Mouse (Mus musculus): ENCODE measurements at regions not wholly inside any gene's neighbourhood (a gene's known extent, or its start where the extent isn't known, plus 50 kb on each side); places are given as distances from the start of the nearest gene placed in this dataset.

GRCm38 (mm10) chr1:186412296-186412695, 293.5 kb downstream of the Tgfb2 start:
- ATAC-seq (ENCODE audit: insufficient number of reproducible peaks, low FRiP score): no peak
- H3K36me3 ChIP-seq: no peaks in the 10 kb centered on the region
- WGBS: 76% methylated on average over 2 of the region's 2 CpGs
- no peak overlapping the region for H3K4me2 ChIP-seq
- H3K27ac ChIP-seq (ENCODE audit: poor library complexity, severe bottlenecking): no peak overlapping the region
- H3K27me3 ChIP-seq (replicated peaks): no peaks in the 10 kb centered on the region
- no peak overlapping the region for H3K4me3 ChIP-seq
- no peaks in the 10 kb centered on the region; the same call in 1 of the 2 replicates for H3K9me3 ChIP-seq (replicated peaks)
- H3K9ac ChIP-seq: no peak overlapping the region
- peaks cover 27% of the 10 kb centered on the region for H3K4me1 ChIP-seq (replicated peaks)

- no peaks in the 10 kb centered on the region; the same call in 1 of the 2 replicates for H3K9me3 ChIP-seq (replicated peaks)
- 0 out of 2 replicates have a peak overlapping the region, but pooled peaks have one; percentile 16 for H3K9ac ChIP-seq
- H3K4me1 ChIP-seq (replicated peaks): peaks cover 31% of the 10 kb centered on the region
- WGBS: 39% methylated on average over 10 of the region's 10 CpGs
- H3K4me2 ChIP-seq: peak overlapping the region; percentile 57
- peak overlapping the region; percentile 15; the same call in 1 of the 2 replicates for H3K4me3 ChIP-seq
- no peak for ATAC-seq (ENCODE audit: insufficient number of reproducible peaks, low FRiP score)
- no peaks in the 10 kb centered on the region for H3K36me3 ChIP-seq
- H3K27me3 ChIP-seq (replicated peaks): no peaks in the 10 kb centered on the region
- H3K27ac ChIP-seq (ENCODE audit: poor library complexity, severe bottlenecking): no peak overlapping the region
These were observed 291.9 kb upstream of the Lyplal1 start for GRCm38 (mm10) chr1:186408986-186409441.

GRCm38 (mm10) chr1:186407656-186408055, 290.5 kb upstream of the Lyplal1 start:
- H3K4me3 ChIP-seq: no peak overlapping the region
- WGBS: 42% methylated on average over 8 of the region's 8 CpGs
- H3K36me3 ChIP-seq: no peaks in the 10 kb centered on the region
- H3K9me3 ChIP-seq (replicated peaks): no peaks in the 10 kb centered on the region
- H3K4me1 ChIP-seq (replicated peaks): peaks cover 31% of the 10 kb centered on the region
- no peak overlapping the region for H3K9ac ChIP-seq
- H3K27ac ChIP-seq (ENCODE audit: poor library complexity, severe bottlenecking): no peak overlapping the region
- H3K27me3 ChIP-seq (replicated peaks): no peaks in the 10 kb centered on the region; the same call in 1 of the 2 replicates
- H3K4me2 ChIP-seq: no peak overlapping the region
- 0 out of 2 replicates have a peak, but pooled peaks have one; percentile 33 for ATAC-seq (ENCODE audit: insufficient number of reproducible peaks, low FRiP score)

GRCm38 (mm10) chr1:186405693-186406092, 288.6 kb upstream of the Lyplal1 start:
- no peaks in the 10 kb centered on the region for H3K9me3 ChIP-seq (replicated peaks)
- no peak overlapping the region for H3K9ac ChIP-seq
- H3K36me3 ChIP-seq: no peaks in the 10 kb centered on the region
- no peak overlapping the region for H3K4me2 ChIP-seq
- WGBS: 42% methylated on average over 5 of the region's 5 CpGs
- no peak overlapping the region for H3K27ac ChIP-seq (ENCODE audit: poor library complexity, severe bottlenecking)
- H3K4me1 ChIP-seq (replicated peaks): peaks cover 28% of the 10 kb centered on the region
- no peak for ATAC-seq (ENCODE audit: insufficient number of reproducible peaks, low FRiP score)
- H3K4me3 ChIP-seq: no peak overlapping the region
- H3K27me3 ChIP-seq (replicated peaks): no peaks in the 10 kb centered on the region; the same call in 1 of the 2 replicates

- Histone ChIP-seq H3K4me2 (peak overlapping the region; percentile 46), H3K4me1 (replicated peaks) (peaks cover 19% of the 10 kb centered on the region), H3K9me3 (replicated peaks) (peaks cover 4% of the 10 kb centered on the region; the same call in 1 of the 2 replicates), H3K27me3 (replicated peaks) (no peaks in the 10 kb centered on the region; the same call in 1 of the 2 replicates), H3K9ac (no peak overlapping the region), H3K36me3 (no peaks in the 10 kb centered on the region), H3K4me3 (no peak overlapping the region), H3K27ac (ENCODE audit: poor library complexity, severe bottlenecking) (no peak overlapping the region)
- peak; percentile 64 for ATAC-seq (ENCODE audit: insufficient number of reproducible peaks, low FRiP score)
- WGBS: 10% methylated on average over 8 of the region's 8 CpGs
These were observed 282.7 kb upstream of the Lyplal1 start for GRCm38 (mm10) chr1:186399762-186400161.

- no peak overlapping the region for H3K27ac ChIP-seq (ENCODE audit: poor library complexity, severe bottlenecking)
- H3K4me3 ChIP-seq: no peak overlapping the region
- H3K9ac ChIP-seq: no peak overlapping the region
- no peak overlapping the region for H3K4me2 ChIP-seq
- no peaks in the 10 kb centered on the region for H3K27me3 ChIP-seq (replicated peaks)
- H3K36me3 ChIP-seq: no peaks in the 10 kb centered on the region
- WGBS: 45% methylated on average over 5 of the region's 5 CpGs
- H3K4me1 ChIP-seq (replicated peaks): no peaks in the 10 kb centered on the region
- no peak for ATAC-seq (ENCODE audit: insufficient number of reproducible peaks, low FRiP score)
- H3K9me3 ChIP-seq (replicated peaks): peaks cover 4% of the 10 kb centered on the region; the same call in 1 of the 2 replicates
These were observed 275.9 kb upstream of the Lyplal1 start for GRCm38 (mm10) chr1:186393005-186393404.

- ATAC-seq (ENCODE audit: insufficient number of reproducible peaks, low FRiP score): no peak
- no peak overlapping the region for H3K4me3 ChIP-seq
- H3K9ac ChIP-seq: no peak overlapping the region
- no peak overlapping the region for H3K27ac ChIP-seq (ENCODE audit: poor library complexity, severe bottlenecking)
- H3K9me3 ChIP-seq (replicated peaks): no peaks in the 10 kb centered on the region
- H3K27me3 ChIP-seq (replicated peaks): no peaks in the 10 kb centered on the region
- H3K4me2 ChIP-seq: no peak overlapping the region
- 78% methylated on average over 4 of the region's 4 CpGs for WGBS
- H3K36me3 ChIP-seq: no peaks in the 10 kb centered on the region
- H3K4me1 ChIP-seq (replicated peaks): no peaks in the 10 kb centered on the region
These were observed 267.3 kb upstream of the Lyplal1 start for GRCm38 (mm10) chr1:186384440-186384839.

GRCm38 (mm10) chr1:186383453-186383852, 266.3 kb upstream of the Lyplal1 start:
- Histone ChIP-seq H3K4me2 (no peak overlapping the region), H3K4me1 (replicated peaks) (no peaks in the 10 kb centered on the region), H3K9ac (no peak overlapping the region), H3K9me3 (replicated peaks) (no peaks in the 10 kb centered on the region), H3K27me3 (replicated peaks) (no peaks in the 10 kb centered on the region), H3K27ac (ENCODE audit: poor library complexity, severe bottlenecking) (no peak overlapping the region), H3K36me3 (no peaks in the 10 kb centered on the region), H3K4me3 (no peak overlapping the region)
- ATAC-seq (ENCODE audit: insufficient number of reproducible peaks, low FRiP score): no peak
- WGBS: 78% methylated on average over 2 of the region's 2 CpGs

GRCm38 (mm10) chr1:186383006-186383405, 265.9 kb upstream of the Lyplal1 start:
- no peak overlapping the region for H3K27ac ChIP-seq (ENCODE audit: poor library complexity, severe bottlenecking)
- no peak overlapping the region for H3K4me3 ChIP-seq
- no peaks in the 10 kb centered on the region for H3K36me3 ChIP-seq
- no peak overlapping the region for H3K9ac ChIP-seq
- H3K4me1 ChIP-seq (replicated peaks): no peaks in the 10 kb centered on the region
- WGBS: 80% methylated on average over 3 of the region's 3 CpGs
- no peak for ATAC-seq (ENCODE audit: insufficient number of reproducible peaks, low FRiP score)
- no peaks in the 10 kb centered on the region for H3K27me3 ChIP-seq (replicated peaks)
- no peaks in the 10 kb centered on the region for H3K9me3 ChIP-seq (replicated peaks)
- no peak overlapping the region for H3K4me2 ChIP-seq

GRCm38 (mm10) chr1:186379938-186380847, 263.1 kb upstream of the Lyplal1 start:
- no peak for ATAC-seq (ENCODE audit: insufficient number of reproducible peaks, low FRiP score)
- WGBS: 76% methylated on average over 10 of the region's 10 CpGs

GRCm38 (mm10) chr1:186376906-186377623, 260.0 kb upstream of the Lyplal1 start:
- H3K4me2 ChIP-seq: no peak overlapping the region
- WGBS: 37% methylated on average over 9 of the region's 9 CpGs
- H3K9me3 ChIP-seq (replicated peaks): no peaks in the 10 kb centered on the region
- H3K27me3 ChIP-seq (replicated peaks): no peaks in the 10 kb centered on the region
- no peak overlapping the region for H3K9ac ChIP-seq
- no peak for ATAC-seq (ENCODE audit: insufficient number of reproducible peaks, low FRiP score)
- H3K4me3 ChIP-seq: no peak overlapping the region
- no peak overlapping the region for H3K27ac ChIP-seq (ENCODE audit: poor library complexity, severe bottlenecking)
- peaks cover 17% of the 10 kb centered on the region for H3K4me1 ChIP-seq (replicated peaks)
- no peaks in the 10 kb centered on the region for H3K36me3 ChIP-seq

More at GRCm38 (mm10) chr1:186379938-186380847, 263.1 kb upstream of the Lyplal1 start:
- no peak overlapping the region for H3K4me3 ChIP-seq
- peaks cover 17% of the 10 kb centered on the region for H3K4me1 ChIP-seq (replicated peaks)
- H3K27me3 ChIP-seq (replicated peaks): no peaks in the 10 kb centered on the region
- no peak overlapping the region for H3K9ac ChIP-seq
- no peaks in the 10 kb centered on the region for H3K36me3 ChIP-seq
- H3K9me3 ChIP-seq (replicated peaks): no peaks in the 10 kb centered on the region
- no peak overlapping the region for H3K27ac ChIP-seq (ENCODE audit: poor library complexity, severe bottlenecking)
- no peak overlapping the region for H3K4me2 ChIP-seq
